Mouse (Mus musculus) heart, embryonic 14.5 days (tissue): ENCODE data around the gene 2010111I01Rik. TPM values are rescaled to one million over a fixed set of nuclear protein-coding genes. Genes with fewer than 3 reads are reported as not detected.
A peak's percentile ranks its signal among the peaks of the same experiment; 100 is the strongest.

Experiments
- ATAC-seq: fragments of 200-750 bp; cut with Nextera tagmentation; 2 replicates; pipeline ENCODE4 v1.8.0; 2017; ENCODE audit warnings: low read depth, moderate TSS enrichment; ENCODE audit not compliant: insufficient number of reproducible peaks, insufficient read depth, low FRiP score
- H3K27ac ChIP-seq, 2 experiments: fragments of 200-500 bp in 1 of 2; fragments of 300-500 bp in 1 of 2; sonication (generic) in 1 of 2; replicated peaks in 1 of 2; 2 replicates each; pipeline ENCODE4 v1.5.1; 2012 to 2014; ENCODE audit warnings: low read depth in 2 of 2, low read length in 2 of 2, control low read depth in 1 of 2, mild to moderate bottlenecking in 1 of 2, mixed read lengths in 1 of 2; ENCODE audit not compliant: control insufficient read depth in 1 of 2, insufficient read depth in 1 of 2
- H3K27me3 ChIP-seq: fragments of 300-500 bp; sonication (generic); 2 replicates; pipeline ENCODE4 v1.6.1; 2014; ENCODE audit warnings: mild to moderate bottlenecking, low read length, control low read depth; ENCODE audit not compliant: control insufficient read depth, insufficient read depth
- H3K36me3 ChIP-seq: fragments of 300-500 bp; sonication (generic); 2 replicates; pipeline ENCODE4 v1.6.1; 2014; ENCODE audit warnings: mild to moderate bottlenecking, control low read depth, low read length, mixed read lengths; ENCODE audit not compliant: control insufficient read depth, insufficient read depth
- H3K4me1 ChIP-seq, 2 experiments: fragments of 200-500 bp in 1 of 2; fragments of 300-500 bp in 1 of 2; sonication (generic) in 1 of 2; 2 replicates each; pipeline ENCODE4 v1.6.1; 2012 to 2014; ENCODE audit warnings: low read length in 2 of 2, control low read depth in 1 of 2, mixed read lengths in 1 of 2; ENCODE audit not compliant: control insufficient read depth in 2 of 2, insufficient read depth in 2 of 2
- H3K4me2 ChIP-seq: fragments of 300-500 bp; sonication (generic); 2 replicates; pipeline ENCODE4 v1.6.1; 2014; ENCODE audit warnings: mild to moderate bottlenecking, low read length
- H3K4me3 ChIP-seq, 2 experiments: fragments of 200-500 bp in 1 of 2; fragments of 300-500 bp in 1 of 2; sonication (generic) in 1 of 2; 2 replicates each; pipeline ENCODE4 v1.5.1; 2012 to 2014; ENCODE audit warnings: low read length in 2 of 2, mild to moderate bottlenecking in 2 of 2, control low read depth in 1 of 2, low read depth in 1 of 2, moderate library complexity in 1 of 2; ENCODE audit not compliant: control insufficient read depth in 1 of 2, insufficient read depth in 1 of 2
- H3K9ac ChIP-seq: fragments of 300-500 bp; sonication (generic); 2 replicates; pipeline ENCODE4 v1.6.1; 2014; ENCODE audit warnings: mild to moderate bottlenecking, low read length
- H3K9me3 ChIP-seq: fragments of 300-500 bp; sonication (generic); 2 replicates; pipeline ENCODE4 v1.6.1; 2016; ENCODE audit warnings: low read length, control low read depth; ENCODE audit not compliant: control insufficient read depth
- WGBS: fragments of 180-500 bp; shearing (Covaris S2); extraction: QIAGEN DNeasy Blood & Tissue Kit; methylation state at CpG from one replicate; pipeline ENCODE4 v1.1.7; 2014; 5-methylcytosine and 5-hydroxymethylcytosine counted together
- polyA plus RNA-seq: library from polyadenylated mRNA; unstranded; fragments of >200 nt; fragmentation: Nextera tagmentation; extraction: Ambion mirVana; gene quantifications from 2 replicates; pipeline ENCODE4 v1.2.1, GENCODE M21; 2014

Gene 2010111I01Rik
- polyA plus RNA-seq, 1 experiment from 2014 or later, result 69.5 TPM

- no peak for ATAC-seq
- H3K27me3 ChIP-seq, result no peaks in the 10 kb centered on the region
- H3K9me3 ChIP-seq, result no peaks in the 10 kb centered on the region
- 65% methylated on average over 4 of the region's 4 CpGs for WGBS
- H3K4me2 ChIP-seq, result no peak overlapping the region
- no peak overlapping the region for H3K9ac ChIP-seq
- H3K4me1 ChIP-seq, result peaks cover 8 to 21% of the 10 kb centered on the region in 2 experiments
- no peak overlapping the region for H3K27ac ChIP-seq
- H3K36me3 ChIP-seq, result peaks cover 77% of the 10 kb centered on the region
- no peak overlapping the region for H3K4me3 ChIP-seq
Measured at GRCm38 (mm10) chr13:63289152-63289551, 324.5 kb downstream of the 2010111I01Rik start.

- Histone ChIP-seq H3K4me2 (no peak overlapping the region), H3K27ac (no peak overlapping the region), H3K9ac (no peak overlapping the region), H3K4me1 (peaks cover 14 to 27% of the 10 kb centered on the region in 2 experiments), H3K27me3 (no peaks in the 10 kb centered on the region), H3K9me3 (no peaks in the 10 kb centered on the region), H3K36me3 (peaks cover 75% of the 10 kb centered on the region), H3K4me3 (no peak overlapping the region)
- WGBS, result 83% methylated on average over 5 of the region's 5 CpGs
- no peak for ATAC-seq
Measured at GRCm38 (mm10) chr13:63289687-63290086, 325.0 kb downstream of the 2010111I01Rik start.

GRCm38 (mm10) chr13:63290126-63290525 lies 325.4 kb downstream of the 2010111I01Rik start:
- peaks cover 75% of the 10 kb centered on the region for H3K36me3 ChIP-seq
- H3K4me2 ChIP-seq, result no peak overlapping the region
- no peak for ATAC-seq
- peaks cover 16 to 30% of the 10 kb centered on the region in 2 experiments for H3K4me1 ChIP-seq
- no peaks in the 10 kb centered on the region for H3K27me3 ChIP-seq
- 89% methylated on average over 4 of the region's 4 CpGs for WGBS
- no peak overlapping the region for H3K9ac ChIP-seq
- H3K9me3 ChIP-seq, result no peaks in the 10 kb centered on the region
- H3K27ac ChIP-seq, result no peak overlapping the region
- no peak overlapping the region for H3K4me3 ChIP-seq

GRCm38 (mm10) chr13:63291016-63291415 lies 326.3 kb downstream of the 2010111I01Rik start:
- no peaks in the 10 kb centered on the region for H3K27me3 ChIP-seq
- H3K9ac ChIP-seq, result no peak overlapping the region
- H3K9me3 ChIP-seq, result no peaks in the 10 kb centered on the region
- H3K36me3 ChIP-seq, result peaks cover 72% of the 10 kb centered on the region
- no peak for ATAC-seq
- no peak overlapping the region for H3K4me3 ChIP-seq
- WGBS, result 87% methylated on average over 6 of the region's 6 CpGs
- H3K4me1 ChIP-seq, result peaks cover 16 to 32% of the 10 kb centered on the region in 2 experiments
- no peak overlapping the region for H3K4me2 ChIP-seq
- no peak overlapping the region for H3K27ac ChIP-seq

- peak overlapping the region in 1 of 2 experiments; percentile 68; a peak in 2 of 4 replicates for H3K27ac ChIP-seq
- H3K9ac ChIP-seq, result no peak overlapping the region
- H3K4me3 ChIP-seq, result no peak overlapping the region
- H3K4me1 ChIP-seq, result peaks cover 14 to 27% of the 10 kb centered on the region in 2 experiments
- WGBS, result 49% methylated on average over 3 of the region's 3 CpGs
- no peaks in the 10 kb centered on the region for H3K27me3 ChIP-seq
- H3K4me2 ChIP-seq, result no peak overlapping the region
- no peaks in the 10 kb centered on the region for H3K9me3 ChIP-seq
- H3K36me3 ChIP-seq, result peaks cover 72% of the 10 kb centered on the region
- no peak for ATAC-seq
Measured at GRCm38 (mm10) chr13:63293647-63294046, 329.0 kb downstream of the 2010111I01Rik start.

GRCm38 (mm10) chr13:63294359-63295193 lies 329.9 kb downstream of the 2010111I01Rik start:
- 34% methylated on average over 15 of the region's 15 CpGs for WGBS
- Histone ChIP-seq H3K9ac (peak overlapping the region; percentile 12; the same call in 1 of the 2 replicates), H3K4me2 (no peak overlapping the region), H3K27ac (peak overlapping the region; percentile 47 to 68), H3K4me3 (no peak overlapping the region), H3K36me3 (peaks cover 72% of the 10 kb centered on the region), H3K4me1 (peaks cover 14 to 27% of the 10 kb centered on the region in 2 experiments), H3K27me3 (no peaks in the 10 kb centered on the region), H3K9me3 (no peaks in the 10 kb centered on the region)
- ATAC-seq, result no peak

- H3K36me3 ChIP-seq, result peaks cover 72% of the 10 kb centered on the region
- no peak overlapping the region for H3K9ac ChIP-seq
- peaks cover 14 to 24% of the 10 kb centered on the region in 2 experiments for H3K4me1 ChIP-seq
- H3K27me3 ChIP-seq, result no peaks in the 10 kb centered on the region
- H3K27ac ChIP-seq, result no peak overlapping the region
- no peak overlapping the region for H3K4me2 ChIP-seq
- H3K9me3 ChIP-seq, result no peaks in the 10 kb centered on the region
- 92% methylated on average over 11 of the region's 11 CpGs for WGBS
- no peak overlapping the region for H3K4me3 ChIP-seq
- ATAC-seq, result no peak
Measured at GRCm38 (mm10) chr13:63296300-63296699, 331.6 kb downstream of the 2010111I01Rik start.
